Mouse (Mus musculus) limb, embryonic 15.5 days (tissue): ENCODE measurements around the gene Ddx39b. TPM values are rescaled to one million over a fixed set of nuclear protein-coding genes. Genes with fewer than 3 reads are reported as not detected.
A peak's percentile ranks its signal among the peaks of the same experiment; 100 is the strongest.

Experiments used
- ATAC-seq: fragments of 200-750 bp; cut with Nextera tagmentation; 2 replicates; pipeline ENCODE4 v1.8.0; 2017; ENCODE audit warnings: low read depth, moderate TSS enrichment; ENCODE audit not compliant: insufficient number of reproducible peaks, low FRiP score, low TSS enrichment
- H3K27ac ChIP-seq: fragments of 300-500 bp; sonication (generic); 2 replicates; pipeline ENCODE4 v1.5.1; 2015; ENCODE audit warnings: moderate library complexity, mild to moderate bottlenecking, inconsistent platforms
- H3K27me3 ChIP-seq: fragments of 300-500 bp; sonication (generic); 2 replicates; pipeline ENCODE4 v1.6.1; 2015; ENCODE audit warnings: inconsistent platforms
- H3K36me3 ChIP-seq: fragments of 300-500 bp; sonication (generic); 2 replicates; pipeline ENCODE4 v1.6.1; 2015; ENCODE audit warnings: inconsistent platforms
- H3K4me1 ChIP-seq: fragments of 300-500 bp; sonication (generic); 2 replicates; pipeline ENCODE4 v1.6.1; 2015; ENCODE audit warnings: inconsistent platforms
- H3K4me2 ChIP-seq: fragments of 300-500 bp; sonication (generic); 2 replicates; pipeline ENCODE4 v1.6.1; 2015; ENCODE audit warnings: mild to moderate bottlenecking, inconsistent platforms
- H3K4me3 ChIP-seq: fragments of 300-500 bp; sonication (generic); 2 replicates; pipeline ENCODE4 v1.5.1; 2015; ENCODE audit warnings: mild to moderate bottlenecking, inconsistent platforms
- H3K9ac ChIP-seq: fragments of 300-500 bp; sonication (generic); 2 replicates; pipeline ENCODE4 v1.6.1; 2015; ENCODE audit warnings: inconsistent platforms
- H3K9me3 ChIP-seq: fragments of 300-500 bp; sonication (generic); 2 replicates; pipeline ENCODE4 v1.6.1; 2016; ENCODE audit warnings: inconsistent platforms
- WGBS: fragments of 180-500 bp; shearing (Covaris S2); methylation state at CpG from one replicate; pipeline ENCODE4 v1.1.7; 2015; 5-methylcytosine and 5-hydroxymethylcytosine counted together
- polyA plus RNA-seq: library from polyadenylated mRNA; unstranded; fragments of >200 nt; fragmentation: Nextera tagmentation; extraction: Ambion mirVana; gene quantifications from 2 replicates; pipeline ENCODE4 v1.2.1, GENCODE M21; 2015

The Ddx39b gene
- polyA plus RNA-seq, 1 experiment from 2014 or later, result 401 TPM

GRCm38 (mm10) chr17:35257824-35258491 is 16.4 kb downstream of the Ddx39b start:
- Histone ChIP-seq H3K4me1 (peaks cover 5% of the 10 kb centered on the region; the same call in 1 of the 2 replicates), H3K9ac (no peak overlapping the region), H3K9me3 (no peaks in the 10 kb centered on the region), H3K27me3 (peaks cover 40% of the 10 kb centered on the region), H3K36me3 (peaks cover 13% of the 10 kb centered on the region), H3K4me2 (peak overlapping the region; percentile 36), H3K27ac (no peak overlapping the region), H3K4me3 (peak overlapping the region; percentile 25)
- no peak for ATAC-seq
- 11% methylated on average over 17 of the region's 17 CpGs for WGBS

GRCm38 (mm10) chr17:35258492-35259478 is 17.2 kb downstream of the Ddx39b start:
- H3K4me3 ChIP-seq, result no peak overlapping the region
- H3K36me3 ChIP-seq, result peaks cover 4% of the 10 kb centered on the region
- WGBS, result 59% methylated on average over 14 of the region's 14 CpGs
- peaks cover 48% of the 10 kb centered on the region for H3K27me3 ChIP-seq
- no peaks in the 10 kb centered on the region for H3K9me3 ChIP-seq
- H3K4me1 ChIP-seq, result peaks cover 12% of the 10 kb centered on the region; the same call in 1 of the 2 replicates
- no peak overlapping the region for H3K9ac ChIP-seq
- no peak for ATAC-seq
- no peak overlapping the region for H3K27ac ChIP-seq
- H3K4me2 ChIP-seq, result no peak overlapping the region

GRCm38 (mm10) chr17:35259621-35260020 is 18.1 kb downstream of the Ddx39b start:
- Histone ChIP-seq H3K4me3 (no peak overlapping the region), H3K27ac (no peak overlapping the region), H3K9ac (no peak overlapping the region), H3K27me3 (peaks cover 56% of the 10 kb centered on the region), H3K36me3 (no peaks in the 10 kb centered on the region), H3K4me1 (peaks cover 12% of the 10 kb centered on the region; the same call in 1 of the 2 replicates), H3K9me3 (no peaks in the 10 kb centered on the region), H3K4me2 (no peak overlapping the region)
- WGBS, result 82% methylated on average over 4 of the region's 4 CpGs
- ATAC-seq, result no peak

GRCm38 (mm10) chr17:35261651-35262050 is 20.1 kb downstream of the Ddx39b start:
- H3K36me3 ChIP-seq, result no peaks in the 10 kb centered on the region
- no peak for ATAC-seq
- no peaks in the 10 kb centered on the region for H3K9me3 ChIP-seq
- no peak overlapping the region for H3K9ac ChIP-seq
- no peak overlapping the region for H3K4me2 ChIP-seq
- no peak overlapping the region for H3K27ac ChIP-seq
- no peak overlapping the region for H3K4me3 ChIP-seq
- H3K4me1 ChIP-seq, result peaks cover 12% of the 10 kb centered on the region; the same call in 1 of the 2 replicates
- peaks cover 65% of the 10 kb centered on the region for H3K27me3 ChIP-seq
- WGBS, result 63% methylated on average over 13 of the region's 13 CpGs

GRCm38 (mm10) chr17:35262664-35263522 is 21.3 kb downstream of the Ddx39b start, which contains the start of gene H2-D1:
TSS of gene H2-D1 (plus strand) at chr17:35262730.
- Histone ChIP-seq H3K36me3 (no peaks in the 10 kb centered on the region), H3K9ac (peak within 1 kb of the TSS; percentile 47), H3K27me3 (peaks cover 72% of the 10 kb centered on the region), H3K4me3 (peak within 1 kb of the TSS; percentile 57), H3K4me1 (peaks cover 10% of the 10 kb centered on the region; the same call in 1 of the 2 replicates), H3K4me2 (peak within 1 kb of the TSS; percentile 94), H3K27ac (no peak within 1 kb of the TSS), H3K9me3 (no peaks in the 10 kb centered on the region)
- peak; percentile 76 for ATAC-seq
- 1% methylated on average over 71 of the region's 73 CpGs for WGBS

GRCm38 (mm10) chr17:35263523-35263883 is 22.0 kb downstream of the Ddx39b start:
- Histone ChIP-seq H3K9me3 (no peaks in the 10 kb centered on the region), H3K27ac (no peak overlapping the region), H3K4me1 (peaks cover 7% of the 10 kb centered on the region; the same call in 1 of the 2 replicates), H3K4me3 (peak overlapping the region; percentile 57), H3K4me2 (peak overlapping the region; percentile 94), H3K36me3 (no peaks in the 10 kb centered on the region), H3K27me3 (peaks cover 70% of the 10 kb centered on the region), H3K9ac (peak overlapping the region; percentile 47)
- WGBS, result 2% methylated on average over 31 of the region's 31 CpGs
- no peak for ATAC-seq

- no peak overlapping the region for H3K27ac ChIP-seq
- H3K4me1 ChIP-seq, result peaks cover 7% of the 10 kb centered on the region; the same call in 1 of the 2 replicates
- ATAC-seq, result no peak
- no peak overlapping the region for H3K9ac ChIP-seq
- H3K4me2 ChIP-seq, result no peak overlapping the region
- H3K27me3 ChIP-seq, result peaks cover 37% of the 10 kb centered on the region
- H3K9me3 ChIP-seq, result no peaks in the 10 kb centered on the region
- H3K4me3 ChIP-seq, result no peak overlapping the region
- WGBS, result 58% methylated on average over 1 of the region's 1 CpGs
- no peaks in the 10 kb centered on the region for H3K36me3 ChIP-seq
Measured at GRCm38 (mm10) chr17:35267399-35268086, 26.0 kb downstream of the Ddx39b start.

GRCm38 (mm10) chr17:35269653-35270347 is 28.3 kb downstream of the Ddx39b start:
- no peak for ATAC-seq
- Histone ChIP-seq H3K9me3 (no peaks in the 10 kb centered on the region), H3K9ac (no peak overlapping the region), H3K27ac (no peak overlapping the region), H3K4me3 (no peak overlapping the region), H3K4me2 (no peak overlapping the region), H3K27me3 (peaks cover 18% of the 10 kb centered on the region; the same call in 1 of the 2 replicates), H3K4me1 (no peaks in the 10 kb centered on the region), H3K36me3 (no peaks in the 10 kb centered on the region)
- 28% methylated on average over 3 of the region's 3 CpGs for WGBS

- WGBS, result 68% methylated on average over 3 of the region's 3 CpGs
- H3K9ac ChIP-seq, result no peak overlapping the region
- no peak overlapping the region for H3K4me3 ChIP-seq
- ATAC-seq, result no peak
- H3K27ac ChIP-seq, result no peak overlapping the region
- no peak overlapping the region for H3K4me2 ChIP-seq
- no peaks in the 10 kb centered on the region for H3K4me1 ChIP-seq
- no peaks in the 10 kb centered on the region for H3K9me3 ChIP-seq
- peaks cover 24% of the 10 kb centered on the region for H3K27me3 ChIP-seq
- no peaks in the 10 kb centered on the region for H3K36me3 ChIP-seq
Measured at GRCm38 (mm10) chr17:35272249-35272648, 30.7 kb downstream of the Ddx39b start.

- no peak overlapping the region for H3K27ac ChIP-seq
- ATAC-seq, result no peak
- no peak overlapping the region for H3K4me3 ChIP-seq
- peaks cover 21% of the 10 kb centered on the region for H3K27me3 ChIP-seq
- H3K9me3 ChIP-seq, result no peaks in the 10 kb centered on the region
- no peak overlapping the region for H3K4me2 ChIP-seq
- H3K9ac ChIP-seq, result no peak overlapping the region
- H3K4me1 ChIP-seq, result no peaks in the 10 kb centered on the region
- WGBS, result 5% methylated on average over 11 of the region's 11 CpGs
- H3K36me3 ChIP-seq, result no peaks in the 10 kb centered on the region
Measured at GRCm38 (mm10) chr17:35274770-35275169, 33.2 kb downstream of the Ddx39b start.
